In the genomic region with DNA sequence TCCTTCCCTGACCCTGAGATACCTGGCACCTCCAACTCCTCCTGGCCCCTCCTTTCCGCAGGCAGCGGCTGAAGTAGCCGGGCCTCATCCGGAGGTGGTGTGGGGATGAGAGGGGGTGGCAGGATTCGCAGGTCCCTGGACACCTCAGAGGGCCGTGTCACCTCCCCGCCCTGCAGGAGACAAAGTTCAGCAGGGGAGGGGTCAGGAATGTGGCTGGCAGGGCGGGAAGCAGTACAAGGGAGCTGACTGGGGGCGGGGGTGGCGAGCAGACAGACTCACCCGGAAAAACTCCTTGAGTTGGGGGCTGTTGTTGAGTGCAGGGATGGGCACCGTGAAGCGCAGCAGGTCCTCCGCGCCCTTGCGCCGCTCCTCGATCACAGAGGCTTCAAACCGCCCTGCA, we compare ENCODE assay signal across 16 mouse cellular contexts. TPM values are rescaled to one million over a fixed set of nuclear protein-coding genes. Genes with fewer than 3 reads are reported as not detected.
A peak's percentile ranks its signal among the peaks of the same experiment; 100 is the strongest.
DNase-seq lines count a peak whose midpoint lies in the region; ATAC-seq lines count a peak whose summit lies in the region.
"Had no signal": no experiment of that assay in that cellular context is flagged by ENCODE, and none has a peak within 500 bp of the region (broad histone marks: within the 10 kb centered on the region; RNA-seq: fewer than 3 reads in every experiment).

No protein-coding gene starts in this region.

- no peak for DNase-seq in kidney, adult 8-10 months
- DNase-seq in R1 (ENCODE audit: low read depth, low spot score), result peak; percentile 58
- DNase-seq in gastrocnemius, postnatal 14 days, result no peak
- DNase-seq in thymus, postnatal 10 days (ENCODE audit: low spot score in 2 of 2), result no peak
- DNase-seq: cerebellum, adult 8-10 months; gastrocnemius, postnatal 25 days; heart, postnatal 10 days; lung, postnatal 14 days had no signal

- intact Hi-C loops in gastrocnemius, postnatal 14 days (cut with DNase I; ENCODE audit: low total_unique reads), result loop anchor here (10.0 kb wide), 1 partner anchor 157 kb away; a partner anchor contains a TSS

- peaks cover 57% of the 10 kb centered on the region for H3K4me1 ChIP-seq in erythroblast, embryonic 14.5 days (ENCODE audit: control insufficient read depth)
- H3K4me1 ChIP-seq in kidney, embryonic 14.5 days (ENCODE audit: control insufficient read depth, insufficient read depth, low read length), result peaks cover 16% of the 10 kb centered on the region; the same call in 1 of the 2 replicates
- H3K4me1 ChIP-seq in limb, embryonic 12.5 days (replicated peaks), result peaks cover 25% of the 10 kb centered on the region

- no peak for ATAC-seq in erythroblast, adult 5-6 weeks (replicated peaks; ENCODE audit: low FRiP score, poor library complexity, severe bottlenecking)
- no peak for ATAC-seq in kidney, embryonic 14.5 days (ENCODE audit: low FRiP score, low TSS enrichment)
- ATAC-seq in limb, embryonic 12.5 days (ENCODE audit: insufficient number of reproducible peaks, insufficient read depth, low FRiP score, low TSS enrichment, low read depth), result no peak
- ATAC-seq: forebrain, embryonic 15.5 days had no signal

- WGBS in kidney, embryonic 14.5 days, result 27% methylated on average over 19 of the region's 19 CpGs
- WGBS in limb, embryonic 12.5 days, result 21% methylated on average over 19 of the region's 19 CpGs

- peak overlapping the region; percentile 27 for H3K4me3 ChIP-seq in erythroblast, embryonic 14.5 days (replicated peaks)
- H3K4me3 ChIP-seq in kidney, embryonic 14.5 days (ENCODE audit: low read length), result no peak overlapping the region
- H3K4me3 ChIP-seq in limb, embryonic 12.5 days (replicated peaks), result no peak overlapping the region
- H3K4me3 ChIP-seq: forebrain, embryonic 15.5 days; midbrain, embryonic 12.5 days; neural tube, embryonic 12.5 days had no signal

- no peaks in the 10 kb centered on the region for H3K9me3 ChIP-seq in erythroblast, embryonic 14.5 days (ENCODE audit: control insufficient read depth, low read length)
- H3K9me3 ChIP-seq in kidney, embryonic 14.5 days (ENCODE audit: control insufficient read depth, low read length), result no peaks in the 10 kb centered on the region
- no peaks in the 10 kb centered on the region for H3K9me3 ChIP-seq in limb, embryonic 12.5 days
- H3K9me3 ChIP-seq: forebrain, embryonic 15.5 days; G1E; midbrain, embryonic 12.5 days; neural tube, embryonic 12.5 days had no signal

- no peak overlapping the region for H3K27ac ChIP-seq in kidney, embryonic 14.5 days (ENCODE audit: low read depth, low read length)
- H3K27ac ChIP-seq in limb, embryonic 12.5 days, result no peak overlapping the region
- H3K27ac ChIP-seq: forebrain, embryonic 15.5 days; midbrain, embryonic 12.5 days; neural tube, embryonic 12.5 days had no signal

- peak overlapping the region; percentile 31; the same call in 1 of the 2 replicates for H3K9ac ChIP-seq in kidney, embryonic 14.5 days (ENCODE audit: low read depth, low read length)
- H3K9ac ChIP-seq in limb, embryonic 12.5 days (replicated peaks), result peak overlapping the region; percentile 42; the same call in 1 of the 2 replicates
- H3K9ac ChIP-seq: forebrain, embryonic 15.5 days; midbrain, embryonic 12.5 days; neural tube, embryonic 12.5 days had no signal

- no peaks in the 10 kb centered on the region for H3K27me3 ChIP-seq in erythroblast, embryonic 14.5 days (ENCODE audit: control insufficient read depth)
- no peaks in the 10 kb centered on the region for H3K27me3 ChIP-seq in kidney, embryonic 14.5 days (ENCODE audit: control insufficient read depth, insufficient read depth, low read length)
- no peaks in the 10 kb centered on the region for H3K27me3 ChIP-seq in limb, embryonic 12.5 days
- H3K27me3 ChIP-seq: forebrain, embryonic 15.5 days; midbrain, embryonic 12.5 days; neural tube, embryonic 12.5 days had no signal

- H3K36me3 ChIP-seq in erythroblast, embryonic 14.5 days (ENCODE audit: control insufficient read depth), result peaks cover 71% of the 10 kb centered on the region
- H3K36me3 ChIP-seq in kidney, embryonic 14.5 days (ENCODE audit: control insufficient read depth, insufficient read depth, low read length), result no peaks in the 10 kb centered on the region
- H3K36me3 ChIP-seq in limb, embryonic 12.5 days, result peaks cover 21% of the 10 kb centered on the region; the same call in 1 of the 2 replicates
- H3K36me3 ChIP-seq: forebrain, embryonic 15.5 days; midbrain, embryonic 12.5 days had no signal

- no peak overlapping the region for H3K4me2 ChIP-seq in kidney, embryonic 14.5 days (replicated peaks; ENCODE audit: low read depth, low read length)
- no peak overlapping the region for H3K4me2 ChIP-seq in limb, embryonic 12.5 days
- H3K4me2 ChIP-seq: forebrain, embryonic 15.5 days; midbrain, embryonic 12.5 days; neural tube, embryonic 12.5 days had no signal

RNA-seq across cellular contexts. Expression of a gene that starts 3.3 kb away (rescaled TPM):
- 7.2 TPM in 2 replicates for polyA plus RNA-seq in erythroblast, embryonic 14.5 days (2012)
- total RNA-seq in erythroblast, adult 5-6 weeks (2015; ENCODE audit: low replicate concordance), result 6.3 and 10.2 TPM in 2 replicates
- total RNA-seq in erythroblast, adult 5-6 weeks (2017; ENCODE audit: low replicate concordance), result 3.7 and 6.1 TPM in 2 replicates
- polyA plus RNA-seq in kidney, embryonic 14.5 days (2014; fragmentation: Nextera tagmentation; extraction: Ambion mirVana), result 56.1 and 64.4 TPM in 2 replicates
- polyA plus RNA-seq in limb, embryonic 12.5 days (2016; fragmentation: Nextera tagmentation; extraction: Ambion mirVana), result 55.0 and 58.8 TPM in 2 replicates
- total RNA-seq in gastrocnemius, postnatal 14 days (2021), result 10 to 100 TPM in 1 of 2 experiments, 1 to 10 TPM in 1; 8.8 to 14.4 TPM

RNA-seq across cellular contexts. Expression of a gene that starts 6.3 kb away (rescaled TPM):
- polyA plus RNA-seq in erythroblast, embryonic 14.5 days (2012), result 87.4 and 91.3 TPM in 2 replicates
- total RNA-seq in erythroblast, adult 5-6 weeks (2015; ENCODE audit: low replicate concordance), result 115 and 175 TPM in 2 replicates
- total RNA-seq in erythroblast, adult 5-6 weeks (2017; ENCODE audit: low replicate concordance), result 111 and 128 TPM in 2 replicates
- polyA plus RNA-seq in kidney, embryonic 14.5 days (2014; fragmentation: Nextera tagmentation; extraction: Ambion mirVana), result 29.6 and 37.0 TPM in 2 replicates
- polyA plus RNA-seq in limb, embryonic 12.5 days (2016; fragmentation: Nextera tagmentation; extraction: Ambion mirVana), result 33.1 and 33.2 TPM in 2 replicates
- total RNA-seq in gastrocnemius, postnatal 14 days (2021), result 10 to 100 TPM in 1 of 2 experiments, 1 to 10 TPM in 1; 8.2 to 11.9 TPM

RNA-seq across cellular contexts. Expression of a gene that starts 16.2 kb away (rescaled TPM):
- 0.26 and 0.35 TPM in 2 replicates for polyA plus RNA-seq in erythroblast, embryonic 14.5 days (2012)
- 0.58 and 1.0 TPM in 2 replicates for total RNA-seq in erythroblast, adult 5-6 weeks (2015; ENCODE audit: low replicate concordance)
- total RNA-seq in erythroblast, adult 5-6 weeks (2017; ENCODE audit: low replicate concordance), result 0.26 TPM in 1 of 2 replicates, not detected in the other
- 0.44 and 0.60 TPM in 2 replicates for polyA plus RNA-seq in kidney, embryonic 14.5 days (2014; fragmentation: Nextera tagmentation; extraction: Ambion mirVana)
- 0.54 and 0.71 TPM in 2 replicates for polyA plus RNA-seq in limb, embryonic 12.5 days (2016; fragmentation: Nextera tagmentation; extraction: Ambion mirVana)
- not detected for total RNA-seq in gastrocnemius, postnatal 14 days (2021)
- total RNA-seq: gastrocnemius, postnatal 25 days had no signal

RNA-seq across cellular contexts. Expression of a gene that starts 19.0 kb away (rescaled TPM):
- 0.03 TPM in 1 of 2 replicates, not detected in the other for polyA plus RNA-seq in erythroblast, embryonic 14.5 days (2012)
- total RNA-seq in erythroblast, adult 5-6 weeks (2015; ENCODE audit: low replicate concordance), result not detected in 2 replicates
- 2.4 TPM in 1 of 2 replicates, not detected in the other for total RNA-seq in erythroblast, adult 5-6 weeks (2017; ENCODE audit: low replicate concordance)
- 0.15 TPM in 1 of 2 replicates, not detected in the other for polyA plus RNA-seq in kidney, embryonic 14.5 days (2014; fragmentation: Nextera tagmentation; extraction: Ambion mirVana)
- not detected in 2 replicates for polyA plus RNA-seq in limb, embryonic 12.5 days (2016; fragmentation: Nextera tagmentation; extraction: Ambion mirVana)
- under 1 TPM in 1 of 2 experiments, not detected in 1; 0.20 TPM for total RNA-seq in gastrocnemius, postnatal 14 days (2021)
- polyA plus RNA-seq: forebrain, embryonic 15.5 days; G1E; midbrain, embryonic 12.5 days; neural tube, embryonic 12.5 days had no signal

RNA-seq across cellular contexts. Expression of a gene that starts 19.6 kb away (rescaled TPM):
- polyA plus RNA-seq in erythroblast, embryonic 14.5 days (2012), result 9.5 and 10.8 TPM in 2 replicates
- 3.7 and 11.9 TPM in 2 replicates for total RNA-seq in erythroblast, adult 5-6 weeks (2015; ENCODE audit: low replicate concordance)
- total RNA-seq in erythroblast, adult 5-6 weeks (2017; ENCODE audit: low replicate concordance), result 3.7 and 5.3 TPM in 2 replicates
- 82.6 and 98.8 TPM in 2 replicates for polyA plus RNA-seq in kidney, embryonic 14.5 days (2014; fragmentation: Nextera tagmentation; extraction: Ambion mirVana)
- polyA plus RNA-seq in limb, embryonic 12.5 days (2016; fragmentation: Nextera tagmentation; extraction: Ambion mirVana), result 78.2 and 83.4 TPM in 2 replicates
- total RNA-seq in gastrocnemius, postnatal 14 days (2021), result 10 to 100 TPM; 53.4 to 55.4 TPM
